In the genomic region with DNA sequence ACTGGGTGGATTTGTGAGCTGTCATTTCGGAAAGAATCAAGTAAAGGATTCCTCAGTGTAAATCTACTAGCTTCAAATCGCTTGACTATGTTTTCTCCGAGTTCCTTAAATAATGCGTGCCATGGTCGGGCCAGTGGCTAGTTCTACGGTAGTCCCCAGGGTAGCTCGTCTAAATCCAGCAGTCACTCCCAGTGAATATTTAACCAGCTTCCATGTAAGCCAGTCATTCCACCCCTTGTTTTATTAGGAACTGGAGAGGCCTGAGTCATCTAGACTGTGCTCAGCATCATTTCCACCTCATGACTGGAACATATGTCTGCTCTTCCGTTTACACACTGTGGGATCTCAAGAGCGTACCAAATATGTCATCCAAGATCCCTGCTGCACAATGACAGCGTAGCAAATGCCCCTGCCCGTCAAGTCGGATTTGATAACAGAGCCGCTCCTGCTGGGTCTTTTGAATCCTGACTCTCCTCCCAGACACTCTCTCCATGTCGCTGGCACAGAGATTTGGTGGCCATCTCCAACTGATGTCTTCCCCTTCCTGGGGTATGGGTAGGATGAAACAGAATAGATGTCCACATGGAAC, we compare ENCODE assay signal across 16 mouse cellular contexts. TPM values are rescaled to one million over a fixed set of nuclear protein-coding genes. Genes with fewer than 3 reads are reported as not detected.
DNase-seq lines count a peak whose midpoint lies in the region; ATAC-seq lines count a peak whose summit lies in the region.
"Had no signal": no experiment of that assay in that cellular context is flagged by ENCODE, and none has a peak within 500 bp of the region (broad histone marks: within the 10 kb centered on the region; RNA-seq: fewer than 3 reads in every experiment).

No protein-coding gene starts in this region.

- H3K4me1 ChIP-seq in hindbrain, embryonic 16.5 days (ENCODE audit: control insufficient read depth, insufficient read depth, low read depth, low read length), result no peaks in the 10 kb centered on the region
- H3K4me1 ChIP-seq in hindbrain, embryonic 12.5 days, result no peaks in the 10 kb centered on the region; the same call in 1 of the 2 replicates
- no peaks in the 10 kb centered on the region for H3K4me1 ChIP-seq in midbrain, embryonic 13.5 days (replicated peaks)
- H3K4me1 ChIP-seq: forebrain, embryonic 12.5 days had no signal

- no peak overlapping the region for H3K27ac ChIP-seq in hindbrain, embryonic 16.5 days (ENCODE audit: low read depth, low read length)
- no peak overlapping the region for H3K27ac ChIP-seq in hindbrain, embryonic 12.5 days
- no peak overlapping the region for H3K27ac ChIP-seq in midbrain, embryonic 13.5 days
- H3K27ac ChIP-seq: embryonic facial prominence, embryonic 10.5 days; forebrain, embryonic 12.5 days; limb, embryonic 15.5 days; stomach, postnatal 0 days had no signal

- peak; percentile 69; the same call in 1 of the 2 replicates for ATAC-seq in hindbrain, embryonic 16.5 days
- no peak for ATAC-seq in hindbrain, embryonic 12.5 days (ENCODE audit: low FRiP score)
- no peak for ATAC-seq in midbrain, embryonic 13.5 days

- no peaks in the 10 kb centered on the region for H3K27me3 ChIP-seq in hindbrain, embryonic 16.5 days (replicated peaks; ENCODE audit: control insufficient read depth, insufficient read depth, low read length)
- peaks cover 3% of the 10 kb centered on the region; the same call in 1 of the 2 replicates for H3K27me3 ChIP-seq in hindbrain, embryonic 12.5 days
- no peaks in the 10 kb centered on the region; the same call in 1 of the 2 replicates for H3K27me3 ChIP-seq in midbrain, embryonic 13.5 days
- H3K27me3 ChIP-seq: limb, embryonic 15.5 days had no signal

- no peaks in the 10 kb centered on the region for H3K9me3 ChIP-seq in hindbrain, embryonic 16.5 days (ENCODE audit: control insufficient read depth, low read length)
- no peaks in the 10 kb centered on the region for H3K9me3 ChIP-seq in hindbrain, embryonic 12.5 days (replicated peaks)
- H3K9me3 ChIP-seq in midbrain, embryonic 13.5 days, result no peaks in the 10 kb centered on the region
- H3K9me3 ChIP-seq: embryonic facial prominence, embryonic 10.5 days; forebrain, embryonic 12.5 days; limb, embryonic 15.5 days had no signal

- no peaks in the 10 kb centered on the region for H3K36me3 ChIP-seq in hindbrain, embryonic 16.5 days (ENCODE audit: control insufficient read depth, insufficient read depth, low read length)
- H3K36me3 ChIP-seq in hindbrain, embryonic 12.5 days, result no peaks in the 10 kb centered on the region
- no peaks in the 10 kb centered on the region for H3K36me3 ChIP-seq in midbrain, embryonic 13.5 days
- H3K36me3 ChIP-seq: embryonic facial prominence, embryonic 10.5 days; forebrain, embryonic 12.5 days; limb, embryonic 15.5 days had no signal

- peak; percentile 44 for DNase-seq in retina, postnatal 1 day
- DNase-seq in retina, embryonic 14.5 days (ENCODE audit: low spot score), result no peak
- DNase-seq in cerebellum, adult 9-10 months, result peak; percentile 91
- peak; percentile 61 for DNase-seq in yolk sac, embryonic 10.5 days (ENCODE audit: low spot score)
- DNase-seq in Muller cell, postnatal 12 days (ENCODE audit: inconsistent ontology term), result no peak
- DNase-seq: adrenal gland, adult 2 months; gastrocnemius, postnatal 10 days; lung, postnatal 10 days; midbrain, embryonic 14.5 days had no signal

- 67% methylated on average over 14 of the region's 14 CpGs for WGBS in hindbrain, embryonic 16.5 days
- 79% methylated on average over 14 of the region's 14 CpGs for WGBS in hindbrain, embryonic 12.5 days
- WGBS in midbrain, embryonic 13.5 days, result 80% methylated on average over 14 of the region's 14 CpGs

- no peak overlapping the region for H3K4me2 ChIP-seq in hindbrain, embryonic 16.5 days (ENCODE audit: low read length)
- no peak overlapping the region for H3K4me2 ChIP-seq in hindbrain, embryonic 12.5 days (replicated peaks)
- H3K4me2 ChIP-seq in midbrain, embryonic 13.5 days (replicated peaks), result no peak overlapping the region
- H3K4me2 ChIP-seq: forebrain, embryonic 12.5 days; limb, embryonic 15.5 days had no signal

- no peak overlapping the region for H3K4me3 ChIP-seq in hindbrain, embryonic 16.5 days (ENCODE audit: low read length)
- H3K4me3 ChIP-seq in hindbrain, embryonic 12.5 days, result no peak overlapping the region
- H3K4me3 ChIP-seq in midbrain, embryonic 13.5 days (replicated peaks), result no peak overlapping the region
- H3K4me3 ChIP-seq: embryonic facial prominence, embryonic 10.5 days; forebrain, embryonic 12.5 days; limb, embryonic 15.5 days had no signal

- no peak overlapping the region for H3K9ac ChIP-seq in hindbrain, embryonic 16.5 days (ENCODE audit: low read depth, low read length)
- no peak overlapping the region for H3K9ac ChIP-seq in hindbrain, embryonic 12.5 days
- H3K9ac ChIP-seq in midbrain, embryonic 13.5 days (replicated peaks), result no peak overlapping the region
- H3K9ac ChIP-seq: forebrain, embryonic 12.5 days; limb, embryonic 15.5 days had no signal

RNA-seq across cellular contexts. Expression of a gene that starts 45.8 kb away (rescaled TPM):
- polyA plus RNA-seq in hindbrain, embryonic 16.5 days (2015; fragmentation: Nextera tagmentation; extraction: Ambion mirVana), result 40.7 and 41.5 TPM in 2 replicates
- 19.3 and 20.8 TPM in 2 replicates for polyA plus RNA-seq in hindbrain, embryonic 12.5 days (2016; fragmentation: Nextera tagmentation; extraction: Ambion mirVana)
- polyA plus RNA-seq in midbrain, embryonic 13.5 days (2015; fragmentation: Nextera tagmentation; extraction: Ambion mirVana), result 19.0 and 20.4 TPM in 2 replicates

Comparison
In these comparisons a context has a peak if more than half of its experiments do, and no peak if none do; other contexts are left out.
1. DNase-seq: peak in retina, postnatal 1 day (single experiment), cerebellum, adult 9-10 months (single experiment) and yolk sac, embryonic 10.5 days (single experiment); none in retina, embryonic 14.5 days (single experiment) and Muller cell, postnatal 12 days (single experiment).